Mouse (Mus musculus): Measurements from ENCODE around the gene Mroh7.

DNA sequence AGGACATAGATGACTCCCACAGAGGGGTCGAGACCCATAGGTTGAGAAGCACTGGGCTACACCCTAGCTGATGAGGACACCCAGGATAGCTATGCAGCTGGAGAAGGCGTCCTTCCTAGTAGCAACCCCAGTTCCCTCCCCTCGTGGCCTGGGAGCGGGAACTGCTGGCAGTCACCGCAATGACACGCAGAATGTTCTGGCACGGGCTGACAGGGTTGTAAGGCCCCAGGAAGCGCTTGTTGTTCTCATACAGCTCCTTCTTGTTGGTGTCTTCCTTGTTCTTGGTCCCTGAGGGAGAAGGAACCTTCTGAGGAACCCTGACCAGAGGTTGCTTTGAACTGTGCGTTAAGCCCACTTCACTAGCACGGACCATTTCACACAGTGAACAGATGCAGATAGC lies 26.8 kb downstream of the Mroh7 start:
- TF ChIP-seq POLR2A (IDR thresholded peaks at IDR 0.05; ENCODE audit: insufficient read depth, low read depth, low read length): no peak
- TF ChIP-seq CTCF (IDR thresholded peaks at IDR 0.05): no peak
